Comparison of ENCODE assay signal across 13 mouse cellular contexts in genomic region chr5:111069503-111069902, GRCm38 (mm10).
"Had no signal": no experiment of that assay in that cellular context is flagged by ENCODE, and none has a peak within 500 bp of the region (broad histone marks: within the 10 kb centered on the region; RNA-seq: fewer than 3 reads in every experiment).

No protein-coding gene starts in this region.

- H3K4me2 ChIP-seq: liver, embryonic 11.5 days; liver, embryonic 15.5 days; lung, embryonic 15.5 days; midbrain, embryonic 12.5 days; stomach, embryonic 15.5 days had no signal

- H3K9ac ChIP-seq: liver, embryonic 15.5 days; lung, embryonic 15.5 days; midbrain, embryonic 12.5 days; stomach, embryonic 15.5 days had no signal

- H3K27me3 ChIP-seq: liver, embryonic 15.5 days; lung, embryonic 15.5 days; stomach, embryonic 15.5 days had no signal

- ATAC-seq: midbrain, embryonic 16.5 days had no signal

- H3K9me3 ChIP-seq: limb, embryonic 10.5 days; liver, embryonic 15.5 days; lung, embryonic 15.5 days; midbrain, embryonic 12.5 days; stomach, embryonic 15.5 days had no signal

- DNase-seq: kidney, adult 18-20 months; kidney, postnatal 10 days; kidney, postnatal 4 days; thymus, adult 2 months; thymus, postnatal 36 days had no signal

- H3K4me1 ChIP-seq: liver, embryonic 15.5 days had no signal

- H3K27ac ChIP-seq: left cerebral cortex, adult 2 months; limb, embryonic 10.5 days; liver, embryonic 15.5 days; lung, embryonic 15.5 days; midbrain, embryonic 12.5 days; stomach, embryonic 15.5 days had no signal

- H3K36me3 ChIP-seq: limb, embryonic 10.5 days; liver, embryonic 15.5 days; lung, embryonic 15.5 days; midbrain, embryonic 12.5 days; stomach, embryonic 15.5 days had no signal

- H3K4me3 ChIP-seq: left cerebral cortex, adult 2 months; limb, embryonic 10.5 days; liver, embryonic 15.5 days; lung, embryonic 15.5 days; midbrain, embryonic 12.5 days; stomach, embryonic 15.5 days had no signal
